Mouse (Mus musculus) hindbrain, embryonic 15.5 days (tissue): ENCODE data around the gene Ccdc182. TPM values are rescaled to one million over a fixed set of nuclear protein-coding genes. Genes with fewer than 3 reads are reported as not detected.

ENCODE experiments used
- ATAC-seq: fragments of 200-750 bp; cut with Nextera tagmentation; 2 replicates; pipeline ENCODE4 v1.8.0; 2017; ENCODE audit warnings: low read depth, moderate number of reproducible peaks, moderate TSS enrichment; ENCODE audit not compliant: low FRiP score
- H3K27ac ChIP-seq: fragments of 300-500 bp; sonication (generic); replicated peaks from 2 replicates; pipeline ENCODE4 v1.5.1; 2015; ENCODE audit warnings: mild to moderate bottlenecking, inconsistent platforms
- H3K27me3 ChIP-seq: fragments of 300-500 bp; sonication (generic); 2 replicates; pipeline ENCODE4 v1.6.1; 2015; ENCODE audit warnings: control low read depth, inconsistent platforms
- H3K36me3 ChIP-seq: fragments of 300-500 bp; sonication (generic); 2 replicates; pipeline ENCODE4 v1.6.1; 2015; ENCODE audit warnings: control low read depth, inconsistent platforms
- H3K4me1 ChIP-seq: fragments of 300-500 bp; sonication (generic); replicated peaks from 2 replicates; pipeline ENCODE4 v1.6.1; 2015; ENCODE audit warnings: control low read depth, inconsistent platforms
- H3K4me2 ChIP-seq: fragments of 300-500 bp; sonication (generic); 2 replicates; pipeline ENCODE4 v1.6.1; 2015; ENCODE audit warnings: moderate library complexity, mild to moderate bottlenecking, inconsistent platforms
- H3K4me3 ChIP-seq: fragments of 300-500 bp; sonication (generic); 2 replicates; pipeline ENCODE4 v1.5.1; 2015; ENCODE audit warnings: mild to moderate bottlenecking, inconsistent platforms
- H3K9ac ChIP-seq: fragments of 300-500 bp; sonication (generic); 2 replicates; pipeline ENCODE4 v1.6.1; 2015; ENCODE audit warnings: inconsistent platforms
- H3K9me3 ChIP-seq: fragments of 300-500 bp; sonication (generic); 2 replicates; pipeline ENCODE4 v1.6.1; 2016; ENCODE audit warnings: control low read depth, inconsistent platforms
- WGBS: fragments of 180-500 bp; shearing (Covaris S2); methylation state at CpG from one replicate; pipeline ENCODE4 v1.1.7; 2015; 5-methylcytosine and 5-hydroxymethylcytosine counted together
- polyA plus RNA-seq: library from polyadenylated mRNA; unstranded; fragments of >200 nt; fragmentation: Nextera tagmentation; extraction: Ambion mirVana; gene quantifications from 2 replicates; pipeline ENCODE4 v1.2.1, GENCODE M21; 2015

Gene Ccdc182
- polyA plus RNA-seq, 1 experiment from 2014 or later: 0.29 TPM

- H3K4me2 ChIP-seq: no peak overlapping the region
- 40% methylated on average over 5 of the region's 5 CpGs for WGBS
- H3K9me3 ChIP-seq: no peaks in the 10 kb centered on the region
- no peaks in the 10 kb centered on the region for H3K36me3 ChIP-seq
- no peaks in the 10 kb centered on the region for H3K27me3 ChIP-seq
- no peak overlapping the region for H3K4me3 ChIP-seq
- no peak overlapping the region for H3K9ac ChIP-seq
- ATAC-seq: peak; percentile 43; the same call in 1 of the 2 replicates
- peak overlapping the region; percentile 67; the same call in 1 of the 2 replicates for H3K27ac ChIP-seq
- H3K4me1 ChIP-seq: peaks cover 26% of the 10 kb centered on the region
Observed at GRCm38 (mm10) chr11:88264889-88265288, 29.0 kb upstream of the Ccdc182 start.

DNA sequence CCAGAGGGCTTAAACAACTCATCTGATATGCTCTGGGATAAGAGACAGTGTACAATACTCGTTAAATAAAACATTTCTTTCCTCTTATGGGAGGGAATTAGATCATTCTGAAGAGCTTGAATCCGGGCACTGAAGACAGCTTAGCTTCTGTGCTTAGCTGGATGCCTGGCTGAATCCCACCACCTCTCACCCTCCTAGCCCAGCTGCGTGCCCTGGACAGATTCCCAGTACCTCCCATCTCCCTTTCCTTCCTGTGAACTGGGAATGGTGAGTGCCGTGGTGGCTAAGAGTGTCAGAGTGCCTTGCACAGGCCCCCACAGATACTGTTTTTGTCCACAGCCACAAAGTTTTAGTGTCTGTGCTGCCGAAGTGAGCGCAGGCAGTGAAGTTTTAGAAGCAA, 27.5 kb upstream of the Ccdc182 start:
- H3K4me3 ChIP-seq: no peak overlapping the region

DNA sequence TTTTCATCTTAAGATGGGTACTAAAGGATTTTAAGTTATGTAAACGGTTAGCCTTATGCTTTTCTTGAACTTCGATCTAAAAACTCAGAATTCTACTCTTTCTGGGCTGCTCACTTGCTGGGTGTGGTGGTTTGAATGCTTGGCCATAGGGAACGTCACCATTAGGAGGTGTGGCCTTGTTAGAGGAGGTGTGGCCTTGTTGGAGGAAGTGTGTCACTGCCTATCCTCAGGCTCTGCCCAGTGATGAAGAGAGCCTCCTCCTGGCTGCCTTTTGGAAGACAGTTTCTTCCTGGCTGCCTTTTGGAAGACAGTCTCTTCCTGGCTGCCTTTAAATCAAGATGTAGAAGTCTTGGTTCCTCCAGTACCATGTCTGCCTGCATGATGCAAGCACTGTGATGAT, 22.0 kb upstream of the Ccdc182 start:
- WGBS: 81% methylated on average over 3 of the region's 3 CpGs
- Histone ChIP-seq H3K27ac (no peak overlapping the region), H3K4me1 (peaks cover 39% of the 10 kb centered on the region), H3K36me3 (no peaks in the 10 kb centered on the region), H3K27me3 (no peaks in the 10 kb centered on the region), H3K4me3 (no peak overlapping the region), H3K9me3 (no peaks in the 10 kb centered on the region), H3K9ac (no peak overlapping the region), H3K4me2 (no peak overlapping the region)
- ATAC-seq: no peak

More for the DNA sequence above, 27.5 kb upstream of the Ccdc182 start:
- H3K4me1 ChIP-seq: peaks cover 26% of the 10 kb centered on the region
- WGBS: 43% methylated on average over 6 of the region's 6 CpGs
- no peaks in the 10 kb centered on the region for H3K36me3 ChIP-seq
- no peak overlapping the region for H3K4me2 ChIP-seq
- H3K27me3 ChIP-seq: no peaks in the 10 kb centered on the region
- no peak overlapping the region for H3K9ac ChIP-seq
- H3K9me3 ChIP-seq: no peaks in the 10 kb centered on the region
- no peak for ATAC-seq
- peak overlapping the region; percentile 67 for H3K27ac ChIP-seq

DNA sequence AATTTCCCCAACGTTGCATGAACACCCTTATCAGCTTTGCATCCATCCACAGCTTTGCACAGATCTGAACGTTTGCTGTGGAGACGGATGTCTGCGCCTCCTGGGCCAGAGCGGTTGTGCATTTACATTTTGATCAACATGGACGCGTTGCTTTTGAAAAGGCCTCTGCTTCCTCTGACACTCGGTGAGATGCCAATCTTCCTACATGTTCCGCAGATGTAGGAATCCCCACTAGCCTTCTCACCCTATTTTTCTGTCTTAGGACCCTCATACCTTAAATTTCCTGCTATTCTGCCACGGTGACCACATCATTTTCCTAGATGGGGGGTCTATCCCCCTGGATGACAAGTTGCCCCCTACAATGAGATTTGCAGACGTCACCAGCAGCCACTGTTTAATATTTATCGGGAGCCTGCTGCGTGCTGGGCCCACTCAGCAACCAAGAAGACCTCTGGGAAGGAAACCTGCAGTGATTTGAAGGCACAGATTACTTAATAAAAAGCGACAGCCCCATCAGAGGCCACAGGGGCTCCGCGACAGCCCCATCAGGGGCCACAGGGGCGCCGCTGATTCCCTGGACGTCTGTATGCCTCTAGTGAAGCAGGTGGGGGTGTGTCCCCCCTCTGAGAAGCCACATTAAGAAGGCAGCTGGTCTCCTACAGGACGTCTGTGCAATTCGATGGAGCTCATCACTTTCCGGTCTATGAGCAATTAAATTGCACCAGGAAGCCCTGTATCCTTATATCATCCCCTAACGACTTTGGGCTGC, 19.6 kb upstream of the Ccdc182 start:
- H3K9ac ChIP-seq: peak overlapping the region; percentile 9; the same call in 1 of the 2 replicates
- H3K4me1 ChIP-seq: peaks cover 43% of the 10 kb centered on the region
- H3K4me3 ChIP-seq: no peak overlapping the region
- H3K36me3 ChIP-seq: no peaks in the 10 kb centered on the region
- H3K9me3 ChIP-seq: no peaks in the 10 kb centered on the region
- no peak; the same call in 1 of the 2 replicates for ATAC-seq
- peak overlapping the region; percentile 20 for H3K4me2 ChIP-seq
- H3K27me3 ChIP-seq: no peaks in the 10 kb centered on the region
- WGBS: 12% methylated on average over 23 of the region's 23 CpGs
- peak overlapping the region; percentile 83 for H3K27ac ChIP-seq

- H3K4me1 ChIP-seq: peaks cover 45% of the 10 kb centered on the region
- H3K9me3 ChIP-seq: no peaks in the 10 kb centered on the region
- H3K4me3 ChIP-seq: no peak overlapping the region
- 9% methylated on average over 13 of the region's 13 CpGs for WGBS
- H3K27me3 ChIP-seq: no peaks in the 10 kb centered on the region
- peak; percentile 78 for ATAC-seq
- H3K9ac ChIP-seq: no peak overlapping the region
- no peaks in the 10 kb centered on the region for H3K36me3 ChIP-seq
- peak overlapping the region; percentile 83 for H3K27ac ChIP-seq
- H3K4me2 ChIP-seq: peak overlapping the region; percentile 20
Observed at GRCm38 (mm10) chr11:88274901-88275498, 18.9 kb upstream of the Ccdc182 start.

DNA sequence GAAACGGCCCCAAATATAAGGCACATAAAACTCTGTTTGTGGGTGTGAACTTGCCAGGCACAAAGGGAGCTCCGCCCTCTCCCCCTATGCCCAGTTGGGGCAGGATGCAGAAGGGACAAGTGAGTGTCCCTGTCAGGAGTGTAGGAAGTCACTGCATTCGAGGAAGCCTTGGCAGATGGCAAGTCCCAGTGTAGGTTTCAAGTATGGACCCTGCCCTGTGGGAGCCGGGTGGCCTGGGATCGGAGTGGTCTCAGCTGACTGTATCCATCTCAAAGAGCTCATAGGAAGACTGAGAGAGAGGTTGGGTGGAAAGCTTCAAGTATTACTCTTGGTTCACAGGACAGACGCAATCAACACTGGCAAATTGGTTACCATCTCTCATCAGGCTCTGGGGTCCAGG, 17.9 kb upstream of the Ccdc182 start:
- Histone ChIP-seq H3K9ac (no peak overlapping the region), H3K4me1 (peaks cover 54% of the 10 kb centered on the region), H3K4me2 (no peak overlapping the region), H3K36me3 (no peaks in the 10 kb centered on the region), H3K9me3 (no peaks in the 10 kb centered on the region), H3K4me3 (no peak overlapping the region), H3K27ac (peak overlapping the region; percentile 83), H3K27me3 (no peaks in the 10 kb centered on the region)
- 28% methylated on average over 6 of the region's 6 CpGs for WGBS
- ATAC-seq: no peak

DNA sequence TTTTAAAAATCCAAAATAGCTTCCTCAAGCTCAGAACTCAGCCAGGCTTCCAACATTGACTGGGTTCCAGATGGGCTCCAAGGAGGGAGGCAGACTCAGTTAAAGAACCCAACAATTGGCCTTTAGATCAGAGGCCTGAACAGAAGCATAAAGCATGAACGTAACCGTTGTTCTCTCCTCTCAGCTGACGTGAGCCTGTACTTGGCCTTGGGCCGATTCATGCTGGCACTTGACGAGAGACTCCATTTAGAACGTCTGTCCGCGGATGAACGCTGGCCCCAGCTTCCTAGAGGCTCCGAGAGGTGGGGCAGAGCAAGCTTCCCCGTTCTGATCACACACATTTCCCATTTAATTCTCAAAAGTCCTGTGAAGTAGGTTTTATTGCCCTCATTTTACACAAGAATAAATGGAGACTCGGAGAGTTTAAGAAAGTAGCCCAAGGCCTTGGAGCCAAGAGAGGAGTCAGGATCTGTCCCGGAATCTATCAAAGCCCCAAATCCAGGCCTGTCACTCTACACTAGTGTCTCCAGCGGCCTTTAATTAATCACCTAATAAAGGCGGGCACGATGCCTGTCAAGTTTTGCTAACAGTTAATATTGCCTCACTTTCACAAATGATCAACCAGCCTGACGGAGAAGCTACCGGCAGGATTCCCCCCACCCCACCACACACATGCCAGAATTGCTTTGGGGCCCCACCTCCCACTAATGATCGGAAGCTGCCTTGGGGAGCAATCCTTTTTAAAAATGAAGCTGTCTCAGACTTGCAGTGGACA, 17.1 kb upstream of the Ccdc182 start:
- Histone ChIP-seq H3K27me3 (no peaks in the 10 kb centered on the region), H3K4me1 (peaks cover 60% of the 10 kb centered on the region), H3K9me3 (no peaks in the 10 kb centered on the region), H3K4me3 (no peak overlapping the region), H3K36me3 (no peaks in the 10 kb centered on the region), H3K9ac (no peak overlapping the region), H3K27ac (peak overlapping the region; percentile 83), H3K4me2 (no peak overlapping the region)
- peak; percentile 44 for ATAC-seq
- WGBS: 16% methylated on average over 19 of the region's 19 CpGs

- H3K27me3 ChIP-seq: no peaks in the 10 kb centered on the region
- no peaks in the 10 kb centered on the region for H3K9me3 ChIP-seq
- H3K4me3 ChIP-seq: no peak overlapping the region
- H3K36me3 ChIP-seq: no peaks in the 10 kb centered on the region
- H3K4me1 ChIP-seq: peaks cover 58% of the 10 kb centered on the region
- peak overlapping the region; percentile 72; the same call in 1 of the 2 replicates for H3K27ac ChIP-seq
- ATAC-seq: no peak
- H3K9ac ChIP-seq: no peak overlapping the region
- no peak overlapping the region for H3K4me2 ChIP-seq
- WGBS: 26% methylated on average over 4 of the region's 4 CpGs
Observed at GRCm38 (mm10) chr11:88279006-88279405, 14.9 kb upstream of the Ccdc182 start.

GRCm38 (mm10) chr11:88280426-88280836, 13.4 kb upstream of the Ccdc182 start:
- peaks cover 43% of the 10 kb centered on the region for H3K4me1 ChIP-seq
- peak overlapping the region; percentile 72 for H3K27ac ChIP-seq
- no peak overlapping the region for H3K9ac ChIP-seq
- H3K4me3 ChIP-seq: no peak overlapping the region
- H3K36me3 ChIP-seq: no peaks in the 10 kb centered on the region
- 17% methylated on average over 8 of the region's 8 CpGs for WGBS
- ATAC-seq: peak; percentile 76
- no peaks in the 10 kb centered on the region for H3K27me3 ChIP-seq
- no peak overlapping the region for H3K4me2 ChIP-seq
- H3K9me3 ChIP-seq: no peaks in the 10 kb centered on the region

DNA sequence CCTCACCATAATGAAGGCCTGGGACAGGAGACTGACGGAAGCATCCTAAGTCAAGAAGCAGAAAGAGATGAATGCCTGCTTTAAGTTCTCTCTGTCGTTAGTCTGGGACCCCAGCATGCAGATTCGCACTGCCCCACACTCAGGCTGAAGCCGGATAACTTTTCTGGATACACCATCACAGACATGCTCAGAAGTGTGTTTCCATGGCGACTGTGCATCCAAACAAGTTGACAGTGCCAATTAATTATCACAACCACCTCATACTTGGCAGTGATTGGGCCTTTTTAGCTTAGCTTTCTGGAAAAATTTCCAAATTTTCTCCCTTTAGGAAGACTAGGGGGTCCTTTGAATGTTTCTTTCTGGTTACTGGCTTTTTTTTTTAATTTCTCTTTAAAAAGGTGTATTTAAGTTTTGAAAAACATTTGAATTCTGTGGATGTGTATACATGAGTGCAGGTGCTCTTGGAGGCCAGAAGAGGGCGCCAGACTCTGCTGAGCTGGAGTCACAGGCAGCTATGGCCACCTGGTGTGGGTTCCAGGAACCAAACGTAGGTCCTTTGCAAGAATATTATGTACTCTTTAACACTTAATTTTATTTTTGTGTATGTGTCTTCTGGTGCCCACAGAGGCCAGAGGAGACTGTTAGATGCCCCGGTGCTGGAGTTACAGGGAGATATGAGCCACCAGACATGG, 12.3 kb upstream of the Ccdc182 start:
- Histone ChIP-seq H3K9ac (no peak overlapping the region), H3K4me1 (peaks cover 36% of the 10 kb centered on the region), H3K4me2 (no peak overlapping the region), H3K27ac (peak overlapping the region; percentile 72), H3K27me3 (no peaks in the 10 kb centered on the region), H3K9me3 (no peaks in the 10 kb centered on the region), H3K36me3 (no peaks in the 10 kb centered on the region), H3K4me3 (no peak overlapping the region)
- WGBS: 46% methylated on average over 8 of the region's 8 CpGs
- ATAC-seq: no peak

DNA sequence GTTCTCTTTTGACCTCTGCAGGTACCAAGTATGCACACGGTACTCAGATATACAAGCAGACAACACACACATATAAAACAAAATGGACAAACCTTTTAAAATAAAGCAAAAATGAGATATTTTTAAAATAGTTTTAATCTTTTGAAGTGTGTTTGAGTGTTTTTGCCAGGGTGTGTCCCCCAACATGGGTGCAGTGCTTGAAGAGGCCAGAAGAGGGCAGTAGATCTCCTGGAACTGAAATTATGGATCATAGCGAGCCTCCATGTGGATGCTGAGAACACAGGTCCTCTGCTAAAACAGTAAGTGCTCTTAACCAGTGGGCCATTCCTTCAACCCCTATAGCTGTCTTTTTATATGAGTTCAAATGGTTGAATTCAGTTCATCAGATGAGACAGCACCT, 11.3 kb upstream of the Ccdc182 start:
- no peaks in the 10 kb centered on the region for H3K27me3 ChIP-seq
- no peak overlapping the region for H3K27ac ChIP-seq
- no peaks in the 10 kb centered on the region for H3K36me3 ChIP-seq
- H3K9me3 ChIP-seq: no peaks in the 10 kb centered on the region
- WGBS: 100% methylated on average over 2 of the region's 2 CpGs
- peaks cover 28% of the 10 kb centered on the region for H3K4me1 ChIP-seq
- no peak overlapping the region for H3K4me3 ChIP-seq
- ATAC-seq: no peak
- no peak overlapping the region for H3K4me2 ChIP-seq
- H3K9ac ChIP-seq: no peak overlapping the region
